Mouse (Mus musculus): Measurements from ENCODE around the gene Chst10. TPM values are rescaled to one million over a fixed set of nuclear protein-coding genes. Genes with fewer than 3 reads are reported as not detected.
A peak's percentile ranks its signal among the peaks of the same experiment; 100 is the strongest.

Chst10 gene
- 0.07 and 0.09 TPM in 2 replicates for total RNA-seq (2014; rRNA removed)
- 0.05 and 0.07 TPM in 2 replicates for polyA plus RNA-seq (2012; rRNA removed)

DNA sequence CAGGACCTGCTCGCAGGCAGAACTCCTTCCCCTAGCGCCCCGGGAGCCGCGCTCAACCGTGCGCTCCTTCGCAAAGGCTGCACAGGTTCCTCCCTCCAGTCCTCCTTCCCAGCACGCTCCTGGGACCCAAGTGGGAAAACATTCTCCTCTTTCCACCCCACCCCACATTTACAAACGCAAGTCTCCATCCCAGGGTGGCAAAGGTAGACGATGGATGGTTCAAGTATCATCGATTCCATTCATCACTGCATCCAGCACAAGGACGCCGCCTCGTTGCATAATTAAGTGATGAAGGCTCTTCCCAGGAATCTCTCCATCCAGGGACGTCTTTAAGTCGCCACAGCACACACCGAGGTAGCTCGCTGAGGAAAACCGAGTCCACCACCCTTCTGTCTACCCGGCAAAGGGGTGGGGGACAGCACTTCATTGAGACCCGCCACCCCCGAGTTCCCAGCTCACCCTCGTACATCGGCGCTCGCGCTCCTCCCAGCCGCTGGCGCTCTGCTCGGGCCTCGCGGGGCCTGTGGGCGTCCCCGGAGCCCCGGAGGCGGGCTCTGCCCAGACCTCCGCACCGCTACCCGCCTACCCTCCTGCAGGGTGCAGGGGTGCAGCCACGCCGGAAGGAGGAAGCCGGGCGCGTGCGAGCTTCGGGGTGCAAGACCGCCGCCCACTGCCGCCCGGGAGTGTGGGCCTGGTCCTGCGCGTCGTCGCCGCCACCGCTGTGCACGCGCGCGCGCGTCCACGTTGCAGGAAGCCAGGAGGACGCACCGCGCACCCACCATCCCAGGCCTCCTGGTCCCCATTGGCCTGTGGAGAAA, at the start of gene Chst10:
Gene Chst10 (minus strand): TSS at position 731 of the 818 bp plus-strand sequence.
- H3K4me1 ChIP-seq (ENCODE audit: control insufficient read depth, insufficient read depth, low read length): no peaks in the 10 kb centered on the region
- no peak within 1 kb of the TSS for H3K27ac ChIP-seq (replicated peaks; ENCODE audit: insufficient read depth, low read depth, low read length)
- no peak for DNase-seq (ENCODE audit: extremely low read depth, low read depth, low spot score)
- peak within 1 kb of the TSS; percentile 45; the same call in 1 of the 2 replicates for H3K4me3 ChIP-seq (ENCODE audit: insufficient read depth, low read depth, low read length)
- TF ChIP-seq POLR2A (IDR thresholded peaks at IDR 0.05; ENCODE audit: extremely low read depth, insufficient read depth, low read length): no peak
- no peak for TF ChIP-seq CTCF (IDR thresholded peaks at IDR 0.05; ENCODE audit: low read depth, low read length)
- peaks cover 3% of the 10 kb centered on the region; the same call in 1 of the 2 replicates for H3K27me3 ChIP-seq (ENCODE audit: control insufficient read depth, insufficient read depth, low read length)
- 1% methylated on average over 67 of the region's 67 CpGs for WGBS
- H3K79me2 ChIP-seq (ENCODE audit: control insufficient read depth, insufficient read depth, low read length): no peaks in the 10 kb centered on the region
- no peaks in the 10 kb centered on the region for H3K36me3 ChIP-seq (ENCODE audit: control insufficient read depth, insufficient read depth, low read length)
- H3K9ac ChIP-seq (ENCODE audit: low read depth, low read length): no peak within 1 kb of the TSS

DNA sequence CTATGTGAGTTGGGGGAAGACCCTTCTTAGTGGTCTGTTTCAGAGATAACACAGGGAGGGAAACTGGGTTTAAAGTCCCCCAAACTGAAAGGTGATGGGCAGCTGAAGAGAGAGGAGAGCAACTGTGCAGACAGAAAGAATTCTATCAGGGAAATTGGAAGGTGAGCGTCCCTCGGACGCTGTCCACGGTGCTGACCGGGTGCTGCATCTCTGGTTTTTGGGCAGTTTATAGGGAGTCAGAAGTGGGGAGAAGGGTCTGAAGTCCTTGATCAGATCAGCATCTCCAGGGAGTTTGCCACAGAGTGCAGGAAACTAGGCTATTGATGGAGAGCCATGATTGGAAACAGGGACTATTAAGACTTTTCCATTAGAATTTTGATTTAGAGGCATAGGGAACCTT, 41.6 kb upstream of the Chst10 start:
- no peak for TF ChIP-seq CTCF (IDR thresholded peaks at IDR 0.05; ENCODE audit: low read depth, low read length)
- no peak for TF ChIP-seq POLR2A (IDR thresholded peaks at IDR 0.05; ENCODE audit: extremely low read depth, insufficient read depth, low read length)
- no peaks in the 10 kb centered on the region for H3K79me2 ChIP-seq (ENCODE audit: control insufficient read depth, insufficient read depth, low read length)
- DNase-seq (ENCODE audit: extremely low read depth, low read depth, low spot score): no peak
- 7% methylated on average over 5 of the region's 5 CpGs for WGBS
- no peak overlapping the region for H3K4me3 ChIP-seq (ENCODE audit: insufficient read depth, low read depth, low read length)
- no peak overlapping the region for H3K9ac ChIP-seq (ENCODE audit: low read depth, low read length)
- H3K36me3 ChIP-seq (ENCODE audit: control insufficient read depth, insufficient read depth, low read length): no peaks in the 10 kb centered on the region
- H3K27ac ChIP-seq (replicated peaks; ENCODE audit: insufficient read depth, low read depth, low read length): no peak overlapping the region
- no peaks in the 10 kb centered on the region for H3K27me3 ChIP-seq (ENCODE audit: control insufficient read depth, insufficient read depth, low read length)
- H3K4me1 ChIP-seq (ENCODE audit: control insufficient read depth, insufficient read depth, low read length): no peaks in the 10 kb centered on the region

DNA sequence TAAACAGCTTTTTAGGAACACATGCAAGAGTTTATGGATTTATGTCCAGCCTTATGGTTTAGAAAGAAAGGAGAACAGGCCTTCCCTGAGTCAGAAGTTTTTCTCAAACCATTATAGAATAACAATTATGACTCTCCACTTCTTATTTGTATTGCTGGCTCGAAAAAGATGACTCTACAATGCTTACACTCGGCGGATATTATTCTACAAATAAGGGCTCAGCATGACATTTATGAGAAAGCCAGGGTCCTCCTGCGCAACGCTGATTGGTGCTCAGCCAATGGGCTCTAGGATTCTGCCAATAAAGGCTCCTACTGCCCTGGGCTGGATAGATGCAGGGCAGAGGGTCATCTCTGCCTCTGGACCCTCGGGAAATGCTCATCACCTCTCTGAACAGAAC, 40.9 kb upstream of the Chst10 start, which contains the start of gene Nms:
Gene Nms (plus strand): TSS at position 301 of the 400 bp plus-strand sequence.
- H3K9ac ChIP-seq (ENCODE audit: low read depth, low read length): no peak within 1 kb of the TSS
- H3K27ac ChIP-seq (replicated peaks; ENCODE audit: insufficient read depth, low read depth, low read length): no peak within 1 kb of the TSS
- no peak within 1 kb of the TSS for H3K4me3 ChIP-seq (ENCODE audit: insufficient read depth, low read depth, low read length)
- H3K27me3 ChIP-seq (ENCODE audit: control insufficient read depth, insufficient read depth, low read length): no peaks in the 10 kb centered on the region
- H3K36me3 ChIP-seq (ENCODE audit: control insufficient read depth, insufficient read depth, low read length): no peaks in the 10 kb centered on the region
- no peaks in the 10 kb centered on the region for H3K4me1 ChIP-seq (ENCODE audit: control insufficient read depth, insufficient read depth, low read length)
- TF ChIP-seq CTCF (IDR thresholded peaks at IDR 0.05; ENCODE audit: low read depth, low read length) (no peak), POLR2A (IDR thresholded peaks at IDR 0.05; ENCODE audit: extremely low read depth, insufficient read depth, low read length) (no peak)
- DNase-seq (ENCODE audit: extremely low read depth, low read depth, low spot score): no peak
- H3K79me2 ChIP-seq (ENCODE audit: control insufficient read depth, insufficient read depth, low read length): no peaks in the 10 kb centered on the region
- WGBS: 75% methylated on average over 6 of the region's 6 CpGs

DNA sequence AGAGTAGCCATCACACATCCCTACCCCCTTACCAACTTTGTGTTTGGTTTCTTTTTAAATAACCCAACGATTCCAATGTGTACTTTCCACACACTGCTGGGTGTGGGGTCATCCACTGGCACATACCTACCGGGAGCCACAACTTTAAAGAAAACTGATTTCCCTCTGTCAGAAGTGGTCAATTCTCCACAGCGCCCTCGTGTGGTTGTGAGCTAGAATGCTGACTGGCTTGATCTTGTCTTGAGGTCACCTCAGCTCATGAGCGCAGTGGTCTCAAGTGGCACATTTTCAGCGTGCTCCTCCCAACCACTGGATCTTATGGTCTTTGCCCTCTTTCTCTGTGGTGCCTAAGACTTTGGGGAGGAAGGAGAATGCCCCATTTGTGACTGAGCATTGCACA, 38.8 kb upstream of the Chst10 start:
- Histone ChIP-seq H3K27me3 (ENCODE audit: control insufficient read depth, insufficient read depth, low read length) (no peaks in the 10 kb centered on the region), H3K27ac (replicated peaks; ENCODE audit: insufficient read depth, low read depth, low read length) (no peak overlapping the region), H3K4me3 (ENCODE audit: insufficient read depth, low read depth, low read length) (no peak overlapping the region), H3K36me3 (ENCODE audit: control insufficient read depth, insufficient read depth, low read length) (no peaks in the 10 kb centered on the region), H3K4me1 (ENCODE audit: control insufficient read depth, insufficient read depth, low read length) (no peaks in the 10 kb centered on the region), H3K79me2 (ENCODE audit: control insufficient read depth, insufficient read depth, low read length) (no peaks in the 10 kb centered on the region), H3K9ac (ENCODE audit: low read depth, low read length) (no peak overlapping the region)
- TF ChIP-seq CTCF (IDR thresholded peaks at IDR 0.05; ENCODE audit: low read depth, low read length): peak; percentile 70
- TF ChIP-seq POLR2A (IDR thresholded peaks at IDR 0.05; ENCODE audit: extremely low read depth, insufficient read depth, low read length): no peak
- WGBS: 25% methylated on average over 6 of the region's 6 CpGs
- peak; percentile 35 for DNase-seq (ENCODE audit: extremely low read depth, low read depth, low spot score)

DNA sequence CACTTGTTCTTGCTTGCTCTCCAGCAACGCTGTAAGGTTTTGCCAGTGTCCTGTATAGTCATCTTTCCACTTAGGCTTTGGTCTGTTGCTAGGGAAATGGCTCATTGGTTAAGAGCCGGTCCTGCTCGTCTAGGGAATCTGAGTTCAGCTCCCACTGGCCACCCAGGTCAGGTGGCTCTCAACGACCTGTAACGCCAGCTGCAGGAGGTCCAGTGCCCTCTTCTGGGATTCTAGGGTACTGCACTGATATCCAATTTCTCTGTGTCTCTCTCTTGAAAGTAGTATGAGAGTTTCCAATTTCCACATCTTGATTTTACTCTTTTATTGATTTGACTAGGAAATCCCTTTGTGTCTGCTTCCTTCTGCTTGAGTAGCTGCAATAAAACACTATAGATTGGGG, 36.7 kb upstream of the Chst10 start:
- H3K9ac ChIP-seq (ENCODE audit: low read depth, low read length): no peak overlapping the region
- TF ChIP-seq CTCF (IDR thresholded peaks at IDR 0.05; ENCODE audit: low read depth, low read length) (peak; percentile 63), POLR2A (IDR thresholded peaks at IDR 0.05; ENCODE audit: extremely low read depth, insufficient read depth, low read length) (no peak)
- peak; percentile 30 for DNase-seq (ENCODE audit: extremely low read depth, low read depth, low spot score)
- H3K4me3 ChIP-seq (ENCODE audit: insufficient read depth, low read depth, low read length): no peak overlapping the region
- 37% methylated on average over 5 of the region's 5 CpGs for WGBS
- H3K27me3 ChIP-seq (ENCODE audit: control insufficient read depth, insufficient read depth, low read length): no peaks in the 10 kb centered on the region
- H3K4me1 ChIP-seq (ENCODE audit: control insufficient read depth, insufficient read depth, low read length): no peaks in the 10 kb centered on the region
- no peaks in the 10 kb centered on the region for H3K79me2 ChIP-seq (ENCODE audit: control insufficient read depth, insufficient read depth, low read length)
- H3K27ac ChIP-seq (replicated peaks; ENCODE audit: insufficient read depth, low read depth, low read length): no peak overlapping the region
- no peaks in the 10 kb centered on the region for H3K36me3 ChIP-seq (ENCODE audit: control insufficient read depth, insufficient read depth, low read length)

DNA sequence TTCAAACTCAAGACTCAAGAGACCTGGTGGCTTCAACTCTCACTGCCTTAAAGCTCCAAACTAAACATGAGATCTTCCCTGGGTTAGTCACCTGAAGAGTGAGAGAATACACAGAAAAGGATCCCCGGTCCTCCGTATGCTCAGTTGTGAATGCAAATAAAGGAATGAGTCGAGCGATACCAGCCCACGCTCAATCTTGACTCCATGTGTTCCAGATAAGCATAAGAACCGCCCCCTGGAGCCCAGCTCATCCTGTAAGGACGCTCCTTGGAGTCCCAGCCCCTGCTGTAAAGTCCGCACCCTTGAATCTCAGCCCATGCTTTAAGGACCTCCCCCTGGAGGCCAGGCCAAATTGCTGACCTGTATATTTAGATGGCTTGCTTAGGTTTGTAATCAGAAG, 32.8 kb upstream of the Chst10 start:
- Histone ChIP-seq H3K27me3 (ENCODE audit: control insufficient read depth, insufficient read depth, low read length) (no peaks in the 10 kb centered on the region), H3K27ac (replicated peaks; ENCODE audit: insufficient read depth, low read depth, low read length) (no peak overlapping the region), H3K9ac (ENCODE audit: low read depth, low read length) (no peak overlapping the region), H3K36me3 (ENCODE audit: control insufficient read depth, insufficient read depth, low read length) (no peaks in the 10 kb centered on the region), H3K79me2 (ENCODE audit: control insufficient read depth, insufficient read depth, low read length) (no peaks in the 10 kb centered on the region), H3K4me3 (ENCODE audit: insufficient read depth, low read depth, low read length) (no peak overlapping the region), H3K4me1 (ENCODE audit: control insufficient read depth, insufficient read depth, low read length) (no peaks in the 10 kb centered on the region)
- TF ChIP-seq CTCF (IDR thresholded peaks at IDR 0.05; ENCODE audit: low read depth, low read length): no peak
- TF ChIP-seq POLR2A (IDR thresholded peaks at IDR 0.05; ENCODE audit: extremely low read depth, insufficient read depth, low read length): no peak
- WGBS: 53% methylated on average over 8 of the region's 8 CpGs
- no peak for DNase-seq (ENCODE audit: extremely low read depth, low read depth, low spot score)
